Mouse (Mus musculus): Measurements from ENCODE around the gene Sh3bgrl2.

- TF ChIP-seq CTCF (IDR thresholded peaks at IDR 0.05; ENCODE audit: control insufficient read depth, insufficient read depth, insufficient read length) = no peak
- no peak for TF ChIP-seq USF1 (IDR thresholded peaks at IDR 0.05; ENCODE audit: low read depth)
- no peak for TF ChIP-seq MAX (IDR thresholded peaks at IDR 0.05)
- no peak for TF ChIP-seq MYOD1 (IDR thresholded peaks at IDR 0.05; ENCODE audit: control insufficient read depth, insufficient read length, low read depth)
- no peak for TF ChIP-seq MYOG (IDR thresholded peaks at IDR 0.05; ENCODE audit: control insufficient read depth, extremely low read depth, insufficient read length)
Observed at GRCm38 (mm10) chr9:83540492-83540857, 7.7 kb upstream of the Sh3bgrl2 start.
